Mouse (Mus musculus) frontal cortex, adult (tissue): ENCODE results near the gene Apmap.
A peak's percentile ranks its signal among the peaks of the same experiment; 100 is the strongest.
"Not testable (repeated sequence)": the region's sequence is repeated elsewhere in the genome, so short reads cannot be mapped to it uniquely, and the experiment has no call there.

Source experiments
- ATAC-seq: cut with Nextera tagmentation; 2 replicates; pipeline ENCODE4 v1.9.2; 2017; ENCODE audit warnings: mild to moderate bottlenecking, moderate library complexity, mixed read lengths; ENCODE audit not compliant: low TSS enrichment

Gene Apmap

DNA sequence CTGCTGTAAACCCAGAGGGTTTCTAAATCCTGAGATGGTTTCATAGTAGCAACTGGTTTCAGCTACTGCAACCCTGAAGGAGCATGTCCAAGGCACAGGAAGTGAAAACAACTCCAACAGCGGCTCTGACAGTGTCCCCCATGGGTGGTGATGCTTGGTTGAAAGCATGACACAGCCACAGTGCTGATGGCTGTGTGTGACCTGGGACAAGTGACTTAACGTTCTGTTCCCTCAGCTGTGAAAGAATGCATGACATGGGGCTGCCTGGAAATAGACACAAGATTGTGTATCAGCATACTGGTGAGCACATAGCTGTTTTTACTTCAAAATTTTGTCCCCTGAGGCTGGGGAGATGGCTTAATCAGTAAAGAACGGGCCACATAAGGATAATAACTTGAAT, 13.3 kb upstream of the Apmap start:
- no peak for ATAC-seq

GRCm38 (mm10) chr2:150610097-150610496, 1.7 kb upstream of the Apmap start:
- no peak for ATAC-seq

DNA sequence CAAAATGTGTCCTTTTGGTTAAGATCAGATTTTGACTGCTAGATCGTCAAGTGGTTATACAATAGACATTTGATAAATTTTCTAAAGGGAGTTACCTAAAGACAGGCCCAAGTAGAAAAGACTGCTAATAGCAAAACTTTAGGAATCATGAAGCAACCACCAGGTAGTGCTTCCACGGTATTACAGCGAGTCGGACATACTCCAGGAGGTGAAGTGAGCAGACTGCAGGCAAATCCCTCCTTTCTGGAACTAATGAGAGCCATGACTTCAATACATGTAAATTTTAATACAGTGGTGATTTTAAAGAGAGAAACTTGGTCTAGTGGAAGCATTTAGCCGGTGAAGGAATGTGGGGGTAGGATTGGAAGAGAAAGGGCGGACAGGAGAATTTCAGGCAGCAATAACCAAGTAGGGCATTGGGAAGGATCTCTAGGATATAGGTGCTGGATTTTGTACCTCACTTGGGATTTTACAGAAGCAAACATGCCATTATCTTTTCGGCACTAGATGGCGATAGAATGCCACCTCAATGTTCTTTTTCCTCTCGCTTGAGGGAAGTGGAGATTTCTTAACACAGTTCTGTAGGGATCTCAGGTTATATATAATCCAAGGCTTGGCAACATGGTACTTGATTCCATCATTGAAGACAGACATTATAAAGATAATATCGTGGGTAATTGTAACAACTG, 649 bp upstream of the Apmap start:
- ATAC-seq: peak; percentile 81

DNA sequence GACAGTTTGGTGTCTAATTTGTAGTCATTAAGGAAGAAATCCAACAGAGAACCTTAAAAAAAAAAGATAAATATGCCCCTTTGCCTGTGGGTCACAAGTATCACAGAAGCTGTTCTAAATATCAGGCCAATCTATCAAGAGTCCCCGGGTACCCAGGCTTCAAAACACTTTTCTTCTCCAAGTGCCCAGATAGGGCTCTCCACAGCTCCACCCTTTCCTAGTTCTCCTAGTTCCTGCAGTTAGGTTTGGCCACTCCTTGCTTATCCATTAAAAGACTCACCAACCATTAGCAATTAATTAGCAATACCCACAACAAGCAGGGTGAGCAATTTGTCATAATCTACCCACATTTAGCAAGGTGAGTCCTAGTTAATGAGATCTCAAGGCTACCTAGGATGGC, 1.3 kb downstream of the Apmap start:
- ATAC-seq: no peak

GRCm38 (mm10) chr2:150604802-150605201, 3.6 kb downstream of the Apmap start:
- no peak for ATAC-seq

DNA sequence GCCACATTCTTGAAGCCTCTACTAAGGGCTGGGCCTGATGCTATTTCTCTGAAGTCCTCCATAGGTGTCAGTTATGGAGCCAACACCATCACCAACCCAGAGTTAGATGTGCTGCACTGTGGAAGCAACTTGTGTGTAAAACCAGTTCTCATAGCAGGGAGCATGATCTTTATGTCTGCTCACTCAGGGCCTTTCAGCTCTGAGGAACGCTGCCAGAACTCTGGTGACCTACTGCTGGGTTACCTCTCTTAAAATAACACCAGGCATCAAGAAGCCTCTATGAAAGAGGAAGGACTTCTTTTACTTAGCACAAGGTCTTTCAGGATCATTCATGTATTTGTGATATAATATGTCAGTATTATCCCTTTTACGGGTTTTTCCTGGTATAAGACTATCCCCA, 6.2 kb downstream of the Apmap start:
- ATAC-seq: no peak

- no peak for ATAC-seq
Observed at GRCm38 (mm10) chr2:150600263-150600662, 8.1 kb downstream of the Apmap start.

DNA sequence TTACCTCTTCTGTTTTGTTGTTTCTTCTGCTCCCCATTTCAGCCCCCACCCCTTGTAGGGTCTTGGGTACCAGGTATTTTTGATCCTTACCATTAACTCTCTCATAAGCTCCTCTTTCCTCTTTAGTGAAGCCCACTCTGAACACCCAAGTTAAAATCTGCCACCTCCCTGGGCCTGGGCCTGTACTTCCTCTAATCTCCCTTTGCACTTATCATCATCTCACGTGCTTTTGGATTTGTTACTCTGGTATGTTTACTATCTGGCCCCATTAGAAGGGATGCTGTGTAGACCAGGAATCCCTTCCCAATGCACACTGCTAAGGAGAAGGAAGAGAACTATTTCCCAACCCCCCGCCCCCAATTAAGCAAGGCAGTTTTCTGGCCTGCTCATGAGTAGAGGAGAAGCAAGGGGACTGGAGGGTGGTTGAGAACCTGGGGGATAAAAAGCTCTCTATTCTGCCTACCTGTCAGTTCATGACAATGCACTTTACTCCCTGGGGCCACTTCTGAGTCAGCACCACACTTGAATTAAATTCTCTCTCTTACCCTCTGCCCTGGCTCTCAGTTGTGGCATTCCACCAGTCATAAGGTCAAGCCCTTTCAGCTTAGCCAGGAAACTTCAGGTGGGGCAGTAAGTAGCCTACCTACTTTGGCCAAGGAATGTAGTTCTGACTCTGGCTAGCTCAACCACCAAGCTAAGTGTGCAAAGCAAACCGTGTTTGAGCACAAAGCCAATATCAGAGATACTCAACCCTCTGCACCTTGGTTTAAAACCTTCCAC, 12.8 kb downstream of the Apmap start:
- ATAC-seq: no peak

GRCm38 (mm10) chr2:150589076-150589475, 19.3 kb downstream of the Apmap start:
- no peak for ATAC-seq

DNA sequence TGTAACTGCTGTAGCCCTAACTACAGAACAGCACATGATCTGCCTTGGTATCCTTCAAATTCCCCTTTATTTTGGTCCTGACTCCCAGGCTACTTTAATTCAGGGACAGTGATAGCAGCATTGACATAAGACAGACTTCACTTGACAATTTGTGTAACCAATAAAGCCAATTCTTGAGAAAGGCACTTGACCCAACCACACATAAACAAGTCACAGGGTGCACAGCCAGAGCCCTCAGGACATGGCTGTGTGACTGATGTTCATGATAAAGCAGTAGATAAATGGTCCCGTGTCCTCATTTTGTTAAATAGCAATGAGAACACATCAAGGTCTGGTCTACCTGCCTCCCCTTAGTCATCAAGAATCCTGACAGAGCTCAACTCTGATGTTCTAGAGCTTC, 28.7 kb downstream of the Apmap start:
- no peak for ATAC-seq

- no peak for ATAC-seq
Observed at GRCm38 (mm10) chr2:150578603-150579002, 29.8 kb downstream of the Apmap start.

DNA sequence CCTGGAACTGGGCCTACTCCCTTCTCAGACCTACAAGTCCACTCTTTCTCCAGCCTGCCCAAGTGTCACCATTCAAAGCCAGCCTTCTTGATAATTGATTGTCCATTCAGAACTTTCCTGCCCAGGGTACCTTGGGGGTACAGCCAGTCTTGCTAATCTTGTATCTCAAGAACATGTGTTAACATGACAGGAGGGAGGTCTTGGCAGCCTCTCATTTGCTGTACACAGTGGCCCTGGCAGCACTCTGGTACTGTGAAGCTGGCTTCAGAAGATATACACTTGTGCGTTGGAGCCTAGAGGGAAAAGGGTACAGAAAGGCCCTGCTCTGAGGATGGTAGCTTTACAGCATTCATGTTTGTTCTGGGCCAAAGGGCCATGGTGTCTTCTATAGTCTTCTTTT, 32.1 kb downstream of the Apmap start:
- ATAC-seq: no peak

- no peak for ATAC-seq
Observed at GRCm38 (mm10) chr2:150572463-150572862, 35.9 kb downstream of the Apmap start.

GRCm38 (mm10) chr2:150570761-150571160, 37.6 kb downstream of the Apmap start:
- no peak for ATAC-seq

DNA sequence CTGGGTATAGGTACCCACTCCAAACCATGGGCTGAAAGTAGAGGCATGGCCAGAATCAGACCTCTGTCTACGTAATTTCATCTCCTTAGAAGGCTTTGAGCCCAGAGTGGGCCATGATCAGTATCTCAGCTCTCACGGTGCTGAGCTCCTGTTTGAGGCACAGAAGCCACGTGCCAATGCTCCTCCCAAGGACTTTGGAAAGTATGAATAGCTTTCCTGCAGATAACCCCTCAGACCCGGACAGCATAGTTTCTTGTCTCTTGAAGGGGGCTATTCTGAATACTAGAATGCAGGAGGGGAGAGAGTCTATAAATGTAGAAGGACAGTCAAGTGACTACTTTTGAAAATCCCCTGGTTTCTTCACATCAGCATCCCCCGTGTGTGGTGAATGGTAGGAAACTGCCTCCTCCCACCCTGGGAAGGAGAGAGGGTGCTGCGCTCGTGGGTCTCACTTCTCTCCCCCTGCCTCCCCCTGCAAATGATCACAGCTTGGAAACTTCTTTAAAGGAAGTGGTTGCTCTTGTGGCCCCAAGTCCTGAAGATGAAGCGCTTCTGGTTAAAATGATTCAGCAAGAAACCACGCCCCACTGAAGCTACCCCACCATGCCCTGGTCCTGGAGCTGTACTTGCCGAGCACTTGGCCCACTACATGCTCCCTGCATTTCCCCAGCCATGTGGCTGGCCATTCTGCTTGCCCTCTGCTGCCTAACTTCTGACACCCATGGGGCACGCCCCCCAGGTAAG, 38.3 kb downstream of the Apmap start, which contains the start of gene Cst7:
Gene Cst7 (plus strand): TSS at position 569 of the 744 bp plus-strand sequence.
- no peak for ATAC-seq

DNA sequence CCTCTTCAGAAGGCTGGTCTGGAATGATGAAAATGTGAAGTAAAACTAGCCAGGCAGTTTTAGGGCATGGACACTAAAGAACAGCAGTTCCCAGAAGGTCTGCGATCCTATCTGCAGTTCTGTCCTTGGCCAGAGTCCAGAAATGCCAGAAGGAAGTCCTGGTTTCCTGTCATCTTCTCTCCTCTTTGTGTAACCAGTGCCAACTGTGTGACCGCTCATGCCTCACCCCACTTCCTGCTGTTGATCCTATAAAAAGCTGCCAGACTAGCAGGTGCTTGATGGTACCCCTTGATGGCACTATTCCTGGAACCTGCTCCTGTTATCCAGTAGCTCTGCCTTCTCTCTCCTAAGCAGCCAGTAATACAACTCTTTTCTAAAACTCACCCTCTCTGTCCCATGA, 41.3 kb downstream of the Apmap start:
- ATAC-seq: no peak

DNA sequence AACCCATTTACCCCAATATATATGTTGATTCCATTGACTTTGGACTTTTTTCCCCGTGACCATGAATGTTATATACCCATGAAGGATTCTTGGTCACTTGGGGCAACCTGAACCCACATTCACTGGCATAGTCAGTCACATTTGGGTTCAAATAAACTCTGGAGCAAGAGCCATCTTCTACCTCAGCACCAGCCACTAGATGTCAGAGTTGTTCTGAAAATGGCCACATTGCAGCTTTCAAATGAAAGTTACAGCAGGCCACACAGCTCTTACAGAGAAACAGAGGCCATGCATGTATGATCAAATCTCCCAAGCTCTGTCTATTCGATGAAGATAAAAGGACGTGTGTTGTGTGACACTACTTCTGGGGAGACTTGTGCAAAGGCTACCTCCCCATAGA, 49.8 kb downstream of the Apmap start:
- peak; percentile 93 for ATAC-seq

DNA sequence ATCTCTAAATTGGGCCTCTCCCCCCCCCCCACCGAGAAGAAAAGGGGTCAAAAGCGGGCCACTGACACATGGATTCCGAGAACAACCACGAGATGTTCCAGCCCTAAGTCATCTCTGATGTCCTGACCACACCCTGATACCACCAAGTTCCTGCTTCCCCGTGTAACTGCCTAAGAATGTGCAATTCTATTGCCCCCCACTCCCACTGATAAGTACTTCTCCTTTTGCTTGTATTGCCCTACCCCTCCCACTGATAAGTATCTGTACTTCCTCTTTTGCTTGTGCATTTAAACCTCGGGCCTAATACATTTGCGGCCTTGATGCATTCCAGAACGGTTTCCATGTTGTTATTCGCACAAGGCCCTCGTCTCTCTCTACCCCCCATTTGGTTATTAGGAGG, 58.8 kb downstream of the Apmap start:
- not testable (repeated sequence) for ATAC-seq
